Mouse (Mus musculus) midbrain, embryonic 16.5 days (tissue): ENCODE data around the gene Gstt2. TPM values are rescaled to one million over a fixed set of nuclear protein-coding genes. Genes with fewer than 3 reads are reported as not detected.

Source experiments
- ATAC-seq: fragments of 200-750 bp; cut with Nextera tagmentation; 2 replicates; pipeline ENCODE4 v1.8.0; 2017; ENCODE audit warnings: moderate TSS enrichment
- H3K27ac ChIP-seq: fragments of 300-500 bp; sonication (generic); 2 replicates; pipeline ENCODE4 v1.5.1; 2014; ENCODE audit warnings: mild to moderate bottlenecking, low read length, mixed read lengths
- H3K27me3 ChIP-seq: fragments of 300-500 bp; sonication (generic); 2 replicates; pipeline ENCODE4 v1.6.1; 2014; ENCODE audit warnings: low read depth, low read length, mixed read lengths; ENCODE audit not compliant: control insufficient read depth, insufficient read depth
- H3K36me3 ChIP-seq: fragments of 300-500 bp; sonication (generic); 2 replicates; pipeline ENCODE4 v1.6.1; 2014; ENCODE audit warnings: mild to moderate bottlenecking, low read length, moderate library complexity, mixed read lengths; ENCODE audit not compliant: control insufficient read depth, insufficient read depth
- H3K4me1 ChIP-seq: fragments of 300-500 bp; sonication (generic); 2 replicates; pipeline ENCODE4 v1.6.1; 2014; ENCODE audit warnings: mild to moderate bottlenecking, low read length, mixed read lengths; ENCODE audit not compliant: control insufficient read depth, insufficient read depth
- H3K4me2 ChIP-seq: fragments of 300-500 bp; sonication (generic); 2 replicates; pipeline ENCODE4 v1.6.1; 2014; ENCODE audit warnings: mild to moderate bottlenecking, low read length, mixed read lengths
- H3K4me3 ChIP-seq: fragments of 300-500 bp; sonication (generic); 2 replicates; pipeline ENCODE4 v1.5.1; 2014; ENCODE audit warnings: low read depth, mild to moderate bottlenecking, low read length, moderate library complexity, mixed read lengths
- H3K9ac ChIP-seq: fragments of 300-500 bp; sonication (generic); 2 replicates; pipeline ENCODE4 v1.6.1; 2014; ENCODE audit warnings: low read depth, low read length, mixed read lengths
- H3K9me3 ChIP-seq: fragments of 300-500 bp; sonication (generic); replicated peaks from 2 replicates; pipeline ENCODE4 v1.6.1; 2014; ENCODE audit warnings: mild to moderate bottlenecking, low read length, mixed read lengths; ENCODE audit not compliant: control insufficient read depth, poor library complexity, severe bottlenecking
- WGBS: fragments of 180-500 bp; shearing (Covaris S2); extraction: QIAGEN DNeasy Blood & Tissue Kit; methylation state at CpG from one replicate; pipeline ENCODE4 v1.1.7; 2014; 5-methylcytosine and 5-hydroxymethylcytosine counted together
- polyA plus RNA-seq: library from polyadenylated mRNA; unstranded; fragments of >200 nt; fragmentation: Nextera tagmentation; extraction: Ambion mirVana; gene quantifications from 2 replicates; pipeline ENCODE4 v1.2.1, GENCODE M21; 2015

Gene Gstt2
- polyA plus RNA-seq, 1 experiment from 2014 or later = 7.0 TPM

- Histone ChIP-seq H3K9me3 (no peaks in the 10 kb centered on the region), H3K4me2 (no peak overlapping the region), H3K36me3 (no peaks in the 10 kb centered on the region), H3K27me3 (no peaks in the 10 kb centered on the region), H3K4me1 (no peaks in the 10 kb centered on the region), H3K9ac (no peak overlapping the region), H3K27ac (no peak overlapping the region), H3K4me3 (no peak overlapping the region)
- WGBS = 97% methylated on average over 5 of the region's 5 CpGs
- ATAC-seq = no peak
Measured at GRCm38 (mm10) chr10:75789841-75790240, 47.4 kb downstream of the Gstt2 start.

- H3K9ac ChIP-seq = no peak overlapping the region
- H3K27me3 ChIP-seq = no peaks in the 10 kb centered on the region
- no peaks in the 10 kb centered on the region for H3K4me1 ChIP-seq
- 77% methylated on average over 6 of the region's 6 CpGs for WGBS
- ATAC-seq = no peak
- H3K27ac ChIP-seq = no peak overlapping the region
- H3K4me3 ChIP-seq = no peak overlapping the region
- no peaks in the 10 kb centered on the region for H3K36me3 ChIP-seq
- no peaks in the 10 kb centered on the region for H3K9me3 ChIP-seq
- H3K4me2 ChIP-seq = no peak overlapping the region
Measured at GRCm38 (mm10) chr10:75789081-75789735, 48.0 kb downstream of the Gstt2 start.

- Histone ChIP-seq H3K4me1 (no peaks in the 10 kb centered on the region), H3K27ac (no peak overlapping the region), H3K4me3 (no peak overlapping the region), H3K27me3 (no peaks in the 10 kb centered on the region), H3K4me2 (no peak overlapping the region), H3K9ac (no peak overlapping the region), H3K36me3 (no peaks in the 10 kb centered on the region), H3K9me3 (no peaks in the 10 kb centered on the region)
- ATAC-seq = no peak
- WGBS = 94% methylated on average over 8 of the region's 8 CpGs
Measured at GRCm38 (mm10) chr10:75788277-75788676, 48.9 kb downstream of the Gstt2 start.

- ATAC-seq = no peak
- Histone ChIP-seq H3K9me3 (no peaks in the 10 kb centered on the region), H3K4me1 (peaks cover 3% of the 10 kb centered on the region; the same call in 1 of the 2 replicates), H3K9ac (no peak overlapping the region), H3K27me3 (peaks cover 14% of the 10 kb centered on the region), H3K27ac (no peak overlapping the region), H3K4me2 (no peak overlapping the region), H3K4me3 (no peak overlapping the region), H3K36me3 (no peaks in the 10 kb centered on the region)
- 72% methylated on average over 1 of the region's 1 CpGs for WGBS
Measured at GRCm38 (mm10) chr10:75785442-75785841, 51.8 kb downstream of the Gstt2 start.

Other genes with a start within 250 kb of the Gstt2 start
- gene Ggt5, start 248.1 kb downstream of the Gstt2 start, polyA plus RNA-seq = 2.1 and 2.5 TPM in 2 replicates
- gene Susd2, start 193.4 kb downstream of the Gstt2 start, polyA plus RNA-seq = 3.1 and 4.9 TPM in 2 replicates
- gene Cabin1, start 73.1 kb downstream of the Gstt2 start, polyA plus RNA-seq = 32.7 and 36.1 TPM in 2 replicates
- 70.1 and 77.0 TPM in 2 replicates for gene Ddt, start 64.0 kb downstream of the Gstt2 start, polyA plus RNA-seq
- not detected in 2 replicates for gene Gm20441, start 56.5 kb downstream of the Gstt2 start, polyA plus RNA-seq
- gene Gstt3, start 56.0 kb downstream of the Gstt2 start, polyA plus RNA-seq = 0.53 and 1.4 TPM in 2 replicates
- gene Gstt1, start 38.8 kb downstream of the Gstt2 start, polyA plus RNA-seq = 18.7 and 20.3 TPM in 2 replicates
- gene Gstt4, start 14.9 kb downstream of the Gstt2 start, polyA plus RNA-seq = not detected in 2 replicates
- gene Mif, start 22.8 kb upstream of the Gstt2 start, polyA plus RNA-seq = 1,399 and 1,460 TPM in 2 replicates
- 1.1 and 1.4 TPM in 2 replicates for gene Derl3, start 56.0 kb upstream of the Gstt2 start, polyA plus RNA-seq
- 262 and 281 TPM in 2 replicates for gene Smarcb1, start 84.2 kb upstream of the Gstt2 start, polyA plus RNA-seq
- gene Chchd10, start 95.7 kb upstream of the Gstt2 start, polyA plus RNA-seq = 72.1 and 93.2 TPM in 2 replicates
- gene Mmp11, start 99.1 kb upstream of the Gstt2 start, polyA plus RNA-seq = 13.3 and 14.6 TPM in 2 replicates
- 0.92 and 1.0 TPM in 2 replicates for gene Gm867, start 103.2 kb upstream of the Gstt2 start, polyA plus RNA-seq
- gene Vpreb3, start 105.6 kb upstream of the Gstt2 start, polyA plus RNA-seq = 0.84 and 1.5 TPM in 2 replicates
- gene Gm5134, start 117.1 kb upstream of the Gstt2 start, polyA plus RNA-seq = not detected in 2 replicates
- 11.9 and 14.2 TPM in 2 replicates for gene Zfp280b, start 195.2 kb upstream of the Gstt2 start, polyA plus RNA-seq